Mouse (Mus musculus) frontal cortex, adult 2 months (tissue): ENCODE measurements around the gene Rgs6. TPM values are rescaled to one million over a fixed set of nuclear protein-coding genes. Genes with fewer than 3 reads are reported as not detected.
A peak's percentile ranks its signal among the peaks of the same experiment; 100 is the strongest.

Experiments
- DNase-seq, 2 experiments: peaks; one replicate each; pipeline ENCODE4 v3.0.0; 2022; ENCODE audit warnings: low spot score in 1 of 2; ENCODE audit errors: extremely low spot score in 1 of 2
- polyA plus RNA-seq: library from polyadenylated mRNA; depleted of rRNA; stranded (reverse); fragments of >200 nt; gene quantifications from 2 replicates; pipeline ENCODE4 v1.2.3, GENCODE M21; 2012

Rgs6 gene
- polyA plus RNA-seq, 1 experiment = 26.6 TPM

DNA sequence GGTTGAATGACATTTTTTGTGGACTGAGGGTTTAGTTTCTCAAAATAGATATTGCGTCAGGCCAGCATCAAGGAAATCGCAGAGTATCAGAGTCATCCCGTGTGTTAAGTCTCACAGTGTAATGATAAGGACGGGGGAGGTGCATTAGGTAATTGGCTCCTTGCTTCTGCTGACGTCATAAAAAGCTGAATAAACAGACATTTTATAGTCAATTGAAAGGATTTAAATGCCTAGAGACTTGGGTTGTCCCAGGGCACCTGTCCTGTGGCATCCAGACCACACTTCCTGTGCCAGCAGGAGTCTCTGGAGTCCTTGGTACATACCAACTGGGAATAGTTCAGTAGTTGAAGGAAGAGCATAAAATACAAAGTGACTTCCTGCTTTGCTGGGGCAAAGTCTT lies 427.3 kb downstream of the Rgs6 start:
- DNase-seq = no peak

DNA sequence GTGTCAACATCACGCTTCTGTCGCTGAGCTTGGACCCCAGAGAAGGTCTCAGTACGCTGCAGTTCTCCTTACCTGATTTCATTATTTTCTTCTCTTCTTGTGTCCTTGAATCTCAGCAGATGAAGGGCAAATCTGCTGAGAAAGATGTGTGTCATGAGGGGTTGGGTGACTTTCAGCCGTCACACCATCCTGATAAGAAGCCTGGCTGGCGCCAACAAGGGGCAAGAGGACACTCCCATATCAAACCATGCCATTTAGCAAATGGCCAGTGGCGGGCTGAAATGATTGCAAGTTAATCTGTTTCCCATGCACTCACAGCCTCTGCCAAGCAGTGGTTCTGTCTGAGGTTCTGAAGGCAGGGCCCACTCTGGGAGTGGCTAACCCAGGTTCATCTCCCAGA lies 428.4 kb downstream of the Rgs6 start:
- DNase-seq = no peak

DNA sequence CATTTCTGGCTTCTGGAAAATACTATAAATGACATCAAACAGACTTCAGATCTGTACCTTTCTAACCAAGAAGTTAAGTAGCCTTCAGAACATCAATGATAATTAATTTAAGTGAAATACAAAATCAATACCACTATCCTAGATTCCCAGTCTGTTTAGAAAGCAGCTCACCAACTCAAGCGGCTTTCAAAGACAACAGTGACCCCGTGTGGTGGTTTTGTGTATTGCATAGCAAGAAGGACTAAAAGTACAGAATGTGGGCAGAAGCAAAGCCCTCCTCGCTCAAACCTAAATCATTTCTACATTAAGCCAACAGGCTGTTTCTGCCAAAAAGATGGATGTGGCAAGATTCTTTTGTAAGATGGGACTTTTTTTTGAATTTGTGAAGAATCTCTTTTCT lies 429.9 kb downstream of the Rgs6 start:
- DNase-seq = peak; percentile 63 to 98

GRCm38 (mm10) chr12:83026985-83027384 lies 438.9 kb downstream of the Rgs6 start:
- no peak for DNase-seq

- DNase-seq = no peak
Observed at GRCm38 (mm10) chr12:83033171-83033835, 445.2 kb downstream of the Rgs6 start.

- no peak for DNase-seq
Observed at GRCm38 (mm10) chr12:83034859-83035569, 446.9 kb downstream of the Rgs6 start.

DNA sequence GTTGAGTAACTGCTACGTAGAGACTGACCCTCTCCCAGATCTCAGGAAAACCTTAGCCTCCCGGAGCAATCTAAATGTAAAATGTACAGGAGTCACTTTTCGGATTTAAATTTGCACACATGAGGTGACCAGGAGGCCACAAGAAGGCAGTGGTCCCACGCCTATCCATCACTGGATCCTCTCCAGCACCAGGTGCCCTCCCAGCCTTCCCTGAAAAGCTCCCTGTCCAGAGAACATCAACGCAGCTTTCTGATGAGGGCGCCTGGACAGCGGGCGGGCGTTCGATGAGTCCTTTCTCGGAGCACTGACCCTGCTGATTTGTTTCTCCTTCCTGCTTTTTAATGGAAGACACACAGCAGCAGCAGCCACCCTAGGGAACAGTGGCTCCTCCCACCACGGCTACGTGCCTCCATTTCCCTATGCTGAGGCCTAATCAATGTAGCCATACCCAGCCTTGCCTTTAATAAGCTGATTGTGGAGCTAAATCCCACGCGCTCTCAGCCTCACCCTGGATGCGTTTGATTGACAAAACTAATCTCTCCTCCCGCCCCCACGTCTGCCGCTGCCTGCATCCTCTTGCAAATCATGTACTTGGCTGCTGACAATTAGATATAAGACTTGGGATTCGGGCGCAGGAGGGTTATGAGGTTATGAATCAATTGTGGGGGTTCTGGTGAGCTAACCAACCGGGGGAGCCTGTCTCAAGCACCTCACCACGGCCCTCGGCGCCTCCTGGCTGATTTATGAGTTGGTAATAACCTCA lies 449.9 kb downstream of the Rgs6 start:
- DNase-seq = peak; percentile 52 to 74

DNA sequence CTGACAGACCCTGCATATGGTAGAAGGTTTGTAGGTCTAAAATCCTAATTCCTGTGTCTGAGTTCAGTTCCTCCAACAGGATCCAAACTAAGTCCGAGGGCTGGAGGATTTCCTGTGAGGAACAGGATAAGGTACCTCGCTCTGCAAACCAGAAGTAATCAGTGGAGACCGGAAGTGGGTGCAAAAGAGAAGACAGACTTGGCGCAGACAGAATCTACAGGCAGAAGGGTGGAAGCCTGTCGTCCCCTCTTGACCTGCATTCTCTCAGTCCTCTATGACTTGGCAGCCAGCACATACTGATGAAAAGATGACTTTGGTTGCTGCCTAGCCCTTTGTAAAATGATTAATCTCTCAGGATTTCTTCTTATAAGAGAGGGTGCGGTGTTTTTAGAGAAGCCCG lies 450.7 kb downstream of the Rgs6 start:
- no peak for DNase-seq

DNA sequence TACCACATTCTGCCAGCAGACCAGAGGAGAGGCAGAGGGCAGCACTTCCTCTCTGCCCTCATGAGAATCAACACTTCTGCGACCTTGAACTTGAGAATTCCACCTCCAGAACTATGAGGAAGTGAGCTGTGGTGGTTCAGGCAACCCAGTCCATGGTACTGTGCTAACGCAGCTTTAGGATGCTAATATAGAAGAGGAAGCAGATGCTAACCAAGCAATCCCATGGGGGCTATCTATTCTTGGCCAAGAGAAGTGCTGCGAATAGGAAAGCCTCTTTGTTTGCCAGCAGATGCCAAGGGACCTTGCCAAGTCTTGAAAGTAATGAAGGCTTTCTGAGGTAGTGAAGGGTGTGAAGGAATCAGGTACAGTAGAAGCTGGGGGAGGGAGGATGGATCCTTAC lies 451.8 kb downstream of the Rgs6 start:
- DNase-seq = peak in 1 of 2 experiments; percentile 33

DNA sequence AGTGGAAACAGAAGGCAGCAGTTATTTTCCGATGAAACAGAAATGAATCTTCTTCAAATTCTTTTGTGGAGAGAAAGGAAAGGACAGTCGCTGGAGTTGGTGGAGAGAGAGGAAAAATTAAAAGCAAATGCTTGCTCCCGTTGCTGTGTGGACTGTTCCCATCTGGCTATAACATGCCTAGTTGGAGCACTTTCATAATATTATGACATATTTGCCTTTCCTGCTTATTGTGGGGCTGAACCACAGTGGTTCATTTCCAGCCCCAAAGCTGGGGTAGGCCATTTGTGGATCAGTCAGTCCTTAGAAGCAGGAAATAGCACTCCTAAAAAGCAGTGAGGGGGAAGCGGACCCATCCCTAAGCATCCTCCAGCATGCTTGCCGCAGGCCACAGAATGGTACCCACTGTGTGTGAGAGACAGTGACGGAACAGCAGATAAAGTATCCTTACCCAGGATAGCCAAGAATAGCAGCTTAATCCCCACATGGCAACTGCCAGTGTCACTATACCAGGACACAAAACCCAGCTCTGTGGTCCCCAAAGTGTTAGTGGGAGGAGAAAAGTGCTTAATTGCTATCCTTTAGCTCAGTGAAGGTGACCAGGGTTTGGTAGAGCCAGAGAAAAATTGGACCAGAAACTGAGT lies 456.0 kb downstream of the Rgs6 start:
- DNase-seq = no peak

GRCm38 (mm10) chr12:83044621-83044990 lies 456.5 kb downstream of the Rgs6 start:
- no peak for DNase-seq

GRCm38 (mm10) chr12:83045001-83045531 lies 457.0 kb downstream of the Rgs6 start:
- peak in 1 of 2 experiments; percentile 48 for DNase-seq

DNA sequence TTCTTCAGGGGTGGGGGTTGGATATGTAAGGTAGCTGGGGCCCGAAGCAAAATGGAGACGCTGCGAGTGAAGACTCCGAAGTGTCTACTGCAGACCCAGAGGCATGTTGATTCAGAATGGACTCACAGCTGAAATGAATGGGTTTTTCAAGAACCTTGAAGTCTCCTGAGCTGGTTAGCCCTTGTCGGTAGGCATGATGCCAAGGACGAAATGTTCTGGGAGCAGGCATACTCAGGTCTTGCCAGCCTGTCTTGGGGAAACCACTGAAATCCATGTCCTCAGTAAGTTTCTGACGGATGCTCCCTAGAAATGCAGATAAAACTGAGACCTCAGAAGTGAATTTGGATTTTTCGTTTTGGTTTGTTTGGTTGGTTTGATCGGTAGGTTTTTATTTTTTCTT lies 458.6 kb downstream of the Rgs6 start:
- DNase-seq = no peak

- no peak for DNase-seq
Observed at GRCm38 (mm10) chr12:83047710-83048109, 459.6 kb downstream of the Rgs6 start.

DNA sequence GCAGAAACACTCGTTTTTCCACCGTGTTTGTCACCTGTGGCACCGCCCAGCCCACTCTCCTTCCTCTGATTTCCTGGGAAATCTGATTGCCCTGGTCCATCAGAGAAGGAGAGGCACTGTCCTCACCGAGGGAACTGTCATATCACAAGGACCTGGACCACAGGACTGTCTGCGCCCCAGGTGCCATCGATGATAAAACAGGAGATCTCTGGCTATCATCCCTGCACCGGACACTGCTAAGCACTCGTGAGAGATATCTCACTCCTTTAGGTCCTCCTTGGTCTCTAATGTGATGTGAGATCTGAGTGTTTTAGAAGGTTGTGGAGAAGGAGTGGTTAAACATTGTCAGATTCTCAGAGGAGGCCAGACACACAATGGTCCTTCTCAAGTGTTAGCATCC lies 462.4 kb downstream of the Rgs6 start:
- no peak for DNase-seq

GRCm38 (mm10) chr12:83052391-83052790 lies 464.3 kb downstream of the Rgs6 start:
- DNase-seq = no peak

GRCm38 (mm10) chr12:83055690-83056089 lies 467.6 kb downstream of the Rgs6 start:
- DNase-seq = no peak

GRCm38 (mm10) chr12:83066426-83066825 lies 478.3 kb downstream of the Rgs6 start:
- no peak for DNase-seq

DNA sequence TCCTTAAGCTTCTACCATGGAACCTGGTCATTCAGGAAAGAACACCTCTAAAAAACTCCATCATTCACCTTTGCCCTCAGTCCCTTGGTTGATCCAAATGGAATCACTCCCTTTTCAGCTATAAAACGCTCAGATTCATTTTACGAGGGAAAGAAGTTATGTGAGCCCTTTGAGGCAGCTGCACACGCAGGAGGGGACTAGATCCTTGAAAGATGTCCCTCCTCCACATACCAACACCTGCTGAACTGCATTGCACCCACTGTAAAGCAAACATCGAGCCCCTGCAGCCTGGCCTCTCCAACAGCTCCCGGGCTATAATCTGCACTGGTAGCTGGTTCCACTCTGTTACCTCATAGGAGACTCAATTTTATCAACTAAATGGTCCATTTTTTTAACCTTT lies 482.8 kb downstream of the Rgs6 start:
- DNase-seq = no peak

- DNase-seq = peak in 1 of 2 experiments; percentile 9
Observed at GRCm38 (mm10) chr12:83072181-83072887, 484.2 kb downstream of the Rgs6 start.
